Mouse (Mus musculus) testis, adult 2 months (tissue): ENCODE results near the gene Ccdc186.

Source experiments
- CTCF ChIP-seq: fragments of 200-500 bp; IDR thresholded peaks from 2 replicates; pipeline ENCODE4 v1.5.1; 2012; ENCODE audit warnings: low read depth, mild to moderate bottlenecking, inconsistent platforms, low read length, moderate library complexity; ENCODE audit not compliant: control insufficient read depth, insufficient read depth, insufficient replicate concordance
- POLR2A ChIP-seq: fragments of 200-500 bp; IDR thresholded peaks from 2 replicates; pipeline ENCODE4 v1.6.1; 2012; ENCODE audit warnings: low read depth, mild to moderate bottlenecking, inconsistent platforms, low read length, moderate library complexity; ENCODE audit not compliant: control insufficient read depth

DNA sequence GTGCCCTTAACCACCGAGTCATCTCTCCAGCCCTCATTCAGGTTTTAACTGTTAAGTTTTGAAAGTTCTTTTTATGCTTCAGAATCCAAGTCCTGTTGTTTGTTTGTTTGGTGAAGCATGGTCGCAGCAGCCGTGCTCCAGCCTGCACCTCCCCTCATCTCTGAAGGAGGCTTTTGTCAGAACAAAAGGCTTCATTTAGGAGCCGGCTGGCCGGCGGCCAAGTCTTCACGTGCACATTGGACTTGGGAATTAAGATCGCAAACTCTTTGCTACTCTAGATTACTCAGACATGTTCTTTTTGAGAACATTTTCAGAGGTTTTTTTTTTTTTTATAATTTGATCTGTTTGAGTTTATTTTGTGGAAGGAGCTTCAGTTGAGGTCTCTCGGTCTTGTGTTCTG is 13.3 kb upstream of the Ccdc186 start:
- no peak for TF ChIP-seq CTCF
- no peak for TF ChIP-seq POLR2A
